Mouse (Mus musculus): Measurements from ENCODE around the gene B230118H07Rik. TPM values are rescaled to one million over a fixed set of nuclear protein-coding genes. Genes with fewer than 3 reads are reported as not detected.

B230118H07Rik gene
- polyA plus RNA-seq, 1 experiment from 2014 or later: 49.4 TPM

GRCm38 (mm10) chr2:101559431-101559830 lies 89.9 kb downstream of the B230118H07Rik start:
- Histone ChIP-seq H3K9me3 (ENCODE audit: control insufficient read depth, low read length) (no peaks in the 10 kb centered on the region), H3K9ac (replicated peaks; ENCODE audit: low read length) (no peak overlapping the region), H3K4me3 (replicated peaks; ENCODE audit: low read depth, low read length) (no peak overlapping the region), H3K27me3 (ENCODE audit: control insufficient read depth, insufficient read depth, low read length) (no peaks in the 10 kb centered on the region), H3K27ac (replicated peaks; ENCODE audit: low read depth, low read length) (no peak overlapping the region), H3K36me3 (ENCODE audit: control insufficient read depth, insufficient read depth, low read length) (no peaks in the 10 kb centered on the region), H3K4me1 (ENCODE audit: control insufficient read depth, insufficient read depth, low read length) (no peaks in the 10 kb centered on the region), H3K4me2 (ENCODE audit: low read length) (no peak overlapping the region)
- DNase-seq: no peak
- WGBS: 91% methylated on average over 3 of the region's 3 CpGs
- ATAC-seq (ENCODE audit: low FRiP score, low TSS enrichment): no peak

GRCm38 (mm10) chr2:101555886-101556285 lies 93.4 kb downstream of the B230118H07Rik start:
- DNase-seq: no peak
- Histone ChIP-seq H3K4me2 (ENCODE audit: low read length) (no peak overlapping the region), H3K36me3 (ENCODE audit: control insufficient read depth, insufficient read depth, low read length) (no peaks in the 10 kb centered on the region), H3K4me1 (ENCODE audit: control insufficient read depth, insufficient read depth, low read length) (no peaks in the 10 kb centered on the region), H3K9ac (replicated peaks; ENCODE audit: low read length) (no peak overlapping the region), H3K27ac (replicated peaks; ENCODE audit: low read depth, low read length) (no peak overlapping the region), H3K9me3 (ENCODE audit: control insufficient read depth, low read length) (no peaks in the 10 kb centered on the region), H3K4me3 (replicated peaks; ENCODE audit: low read depth, low read length) (no peak overlapping the region), H3K27me3 (ENCODE audit: control insufficient read depth, insufficient read depth, low read length) (no peaks in the 10 kb centered on the region)
- no peak for ATAC-seq (ENCODE audit: low FRiP score, low TSS enrichment)
- 98% methylated on average over 1 of the region's 1 CpGs for WGBS

DNA sequence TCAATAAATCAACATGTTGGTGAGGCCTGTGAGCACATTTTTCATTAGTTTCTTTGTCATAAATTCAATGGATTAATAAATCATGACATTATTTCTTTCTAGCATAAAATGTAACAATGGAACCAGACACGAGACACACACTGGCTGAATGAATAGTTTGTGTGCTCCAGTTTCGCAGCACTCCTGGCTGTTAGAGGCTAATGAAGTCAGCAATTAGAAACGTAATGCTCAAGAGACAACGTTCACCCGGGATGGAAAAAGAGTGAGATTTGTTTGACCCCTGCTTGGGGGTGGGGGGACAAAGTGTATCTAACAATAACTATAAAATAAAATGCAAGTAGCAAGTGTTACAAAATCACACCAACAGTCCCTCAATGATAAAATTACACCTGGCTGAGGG lies 95.5 kb downstream of the B230118H07Rik start:
- Histone ChIP-seq H3K4me3 (replicated peaks; ENCODE audit: low read depth, low read length) (no peak overlapping the region), H3K4me2 (ENCODE audit: low read length) (no peak overlapping the region), H3K9me3 (ENCODE audit: control insufficient read depth, low read length) (no peaks in the 10 kb centered on the region), H3K9ac (replicated peaks; ENCODE audit: low read length) (no peak overlapping the region), H3K4me1 (ENCODE audit: control insufficient read depth, insufficient read depth, low read length) (no peaks in the 10 kb centered on the region), H3K27me3 (ENCODE audit: control insufficient read depth, insufficient read depth, low read length) (no peaks in the 10 kb centered on the region), H3K27ac (replicated peaks; ENCODE audit: low read depth, low read length) (no peak overlapping the region), H3K36me3 (ENCODE audit: control insufficient read depth, insufficient read depth, low read length) (no peaks in the 10 kb centered on the region)
- DNase-seq (no peak), ATAC-seq (ENCODE audit: low FRiP score, low TSS enrichment) (no peak)
- 63% methylated on average over 5 of the region's 5 CpGs for WGBS

DNA sequence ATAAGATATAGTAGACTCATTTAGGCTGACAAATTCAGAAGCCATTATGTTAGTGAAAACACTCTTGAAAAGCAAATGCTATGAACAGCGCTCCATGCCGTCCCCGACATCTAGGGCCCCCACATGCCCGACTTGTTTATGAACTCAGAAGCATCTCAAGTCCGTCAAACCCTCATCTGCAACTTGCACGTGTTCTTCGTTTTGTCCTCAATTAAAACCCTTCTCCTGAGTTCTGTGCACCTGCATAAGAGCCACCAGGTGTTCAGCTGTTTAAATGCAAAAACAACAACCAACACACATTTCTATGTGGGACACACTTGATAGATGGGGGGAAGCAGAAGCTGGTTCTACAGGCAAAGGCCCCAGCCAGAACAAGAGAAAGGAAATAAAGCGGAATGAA lies 97.0 kb downstream of the B230118H07Rik start:
- WGBS: 92% methylated on average over 8 of the region's 8 CpGs
- no peaks in the 10 kb centered on the region for H3K9me3 ChIP-seq (ENCODE audit: control insufficient read depth, low read length)
- ATAC-seq (ENCODE audit: low FRiP score, low TSS enrichment): no peak

DNA sequence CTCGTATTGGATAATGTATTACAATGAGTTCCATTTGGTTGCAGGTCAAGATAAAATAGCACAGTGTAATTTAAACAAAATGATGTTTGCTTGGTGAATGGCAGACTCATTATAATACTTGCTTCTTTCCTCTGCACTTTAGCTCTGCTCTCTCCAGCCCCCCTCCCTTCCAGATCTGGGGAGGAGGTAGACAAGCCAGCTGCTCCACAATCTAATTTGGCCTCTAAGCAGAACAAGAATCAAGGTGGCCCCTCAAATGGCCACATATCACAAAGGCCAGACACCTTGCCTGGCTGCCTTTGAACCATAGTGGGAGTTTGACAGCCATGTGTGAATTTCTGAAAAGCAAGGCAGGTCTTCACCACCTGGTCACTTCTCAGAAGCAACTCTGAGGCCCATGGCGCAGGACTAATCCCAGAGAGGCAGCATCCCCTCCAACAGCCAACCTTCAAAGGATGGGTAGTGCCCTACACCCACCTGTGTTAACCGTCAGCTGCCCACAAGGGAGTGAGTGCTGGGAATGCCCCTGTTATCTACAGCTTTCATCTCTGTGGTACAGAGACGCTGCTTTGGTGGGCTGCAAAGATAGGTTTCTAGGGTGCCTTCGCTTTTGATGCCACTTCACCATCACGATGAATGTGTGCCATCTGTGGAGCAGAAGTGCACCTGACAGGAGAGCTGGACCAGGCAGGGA lies 98.2 kb downstream of the B230118H07Rik start:
- H3K27me3 ChIP-seq (ENCODE audit: control insufficient read depth, insufficient read depth, low read length): no peaks in the 10 kb centered on the region
- no peaks in the 10 kb centered on the region for H3K9me3 ChIP-seq (ENCODE audit: control insufficient read depth, low read length)
- DNase-seq (no peak), ATAC-seq (ENCODE audit: low FRiP score, low TSS enrichment) (no peak)
- no peaks in the 10 kb centered on the region for H3K4me1 ChIP-seq (ENCODE audit: control insufficient read depth, insufficient read depth, low read length)
- no peak overlapping the region for H3K4me3 ChIP-seq (replicated peaks; ENCODE audit: low read depth, low read length)
- no peak overlapping the region for H3K9ac ChIP-seq (replicated peaks; ENCODE audit: low read length)
- H3K27ac ChIP-seq (replicated peaks; ENCODE audit: low read depth, low read length): no peak overlapping the region
- WGBS: 90% methylated on average over 6 of the region's 6 CpGs
- no peak overlapping the region for H3K4me2 ChIP-seq (ENCODE audit: low read length)
- no peaks in the 10 kb centered on the region for H3K36me3 ChIP-seq (ENCODE audit: control insufficient read depth, insufficient read depth, low read length)

More for the DNA sequence above, 97.0 kb downstream of the B230118H07Rik start:
- Histone ChIP-seq H3K4me1 (ENCODE audit: control insufficient read depth, insufficient read depth, low read length) (no peaks in the 10 kb centered on the region), H3K9ac (replicated peaks; ENCODE audit: low read length) (no peak overlapping the region), H3K4me3 (replicated peaks; ENCODE audit: low read depth, low read length) (no peak overlapping the region), H3K27me3 (ENCODE audit: control insufficient read depth, insufficient read depth, low read length) (no peaks in the 10 kb centered on the region), H3K27ac (replicated peaks; ENCODE audit: low read depth, low read length) (no peak overlapping the region), H3K4me2 (ENCODE audit: low read length) (no peak overlapping the region), H3K36me3 (ENCODE audit: control insufficient read depth, insufficient read depth, low read length) (no peaks in the 10 kb centered on the region)
- DNase-seq: no peak

DNA sequence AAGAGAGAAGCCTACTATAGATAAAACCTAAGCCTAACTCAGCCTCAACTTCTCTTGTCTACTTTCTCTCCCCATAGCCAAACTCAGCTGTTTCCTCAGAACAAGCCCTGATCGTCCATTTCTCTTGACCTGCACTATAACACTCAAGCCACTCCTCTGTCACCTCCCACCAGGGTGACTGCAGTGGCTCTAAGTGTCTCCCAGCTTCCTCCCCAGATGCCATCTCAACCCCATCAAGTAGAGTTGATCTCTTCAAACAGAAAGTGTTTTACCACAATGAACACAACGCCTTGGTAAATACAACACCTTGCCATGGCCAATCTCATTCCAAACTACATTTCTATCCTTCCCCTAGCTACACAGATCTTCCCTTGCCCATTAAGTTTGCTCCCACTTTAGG lies 99.2 kb downstream of the B230118H07Rik start:
- no peak for ATAC-seq (ENCODE audit: low FRiP score, low TSS enrichment)
- WGBS: 76% methylated on average over 2 of the region's 2 CpGs
- Histone ChIP-seq H3K4me1 (ENCODE audit: control insufficient read depth, insufficient read depth, low read length) (no peaks in the 10 kb centered on the region), H3K9ac (replicated peaks; ENCODE audit: low read length) (no peak overlapping the region), H3K4me2 (ENCODE audit: low read length) (no peak overlapping the region), H3K27me3 (ENCODE audit: control insufficient read depth, insufficient read depth, low read length) (no peaks in the 10 kb centered on the region), H3K36me3 (ENCODE audit: control insufficient read depth, insufficient read depth, low read length) (no peaks in the 10 kb centered on the region), H3K27ac (replicated peaks; ENCODE audit: low read depth, low read length) (no peak overlapping the region), H3K4me3 (replicated peaks; ENCODE audit: low read depth, low read length) (no peak overlapping the region), H3K9me3 (ENCODE audit: control insufficient read depth, low read length) (no peaks in the 10 kb centered on the region)
- DNase-seq: no peak

DNA sequence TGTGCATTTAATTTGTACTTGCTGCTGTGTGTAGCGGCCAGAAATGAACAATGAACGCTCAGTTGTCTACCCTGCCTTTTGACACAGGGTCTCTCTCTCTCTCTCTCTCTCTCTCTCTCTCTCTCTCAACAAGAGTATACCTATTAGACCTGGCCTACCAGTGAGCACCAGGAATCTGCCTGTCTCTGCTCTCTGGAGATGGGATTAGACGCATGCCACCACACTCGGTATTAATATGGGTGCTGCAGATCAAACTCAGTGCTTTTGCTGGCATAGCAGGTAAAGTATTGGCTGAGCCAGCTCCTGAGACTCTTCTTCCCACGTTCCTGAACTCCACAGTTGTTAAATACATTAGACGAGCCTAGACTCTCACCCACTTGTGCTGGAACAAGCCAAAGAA lies 100.5 kb downstream of the B230118H07Rik start:
- ATAC-seq (ENCODE audit: low FRiP score, low TSS enrichment) (no peak), DNase-seq (no peak)
- Histone ChIP-seq H3K9ac (replicated peaks; ENCODE audit: low read length) (no peak overlapping the region), H3K9me3 (ENCODE audit: control insufficient read depth, low read length) (no peaks in the 10 kb centered on the region), H3K27ac (replicated peaks; ENCODE audit: low read depth, low read length) (no peak overlapping the region), H3K36me3 (ENCODE audit: control insufficient read depth, insufficient read depth, low read length) (no peaks in the 10 kb centered on the region), H3K4me1 (ENCODE audit: control insufficient read depth, insufficient read depth, low read length) (no peaks in the 10 kb centered on the region), H3K27me3 (ENCODE audit: control insufficient read depth, insufficient read depth, low read length) (no peaks in the 10 kb centered on the region), H3K4me3 (replicated peaks; ENCODE audit: low read depth, low read length) (no peak overlapping the region), H3K4me2 (ENCODE audit: low read length) (no peak overlapping the region)
- WGBS: 86% methylated on average over 6 of the region's 6 CpGs

- Histone ChIP-seq H3K36me3 (ENCODE audit: control insufficient read depth, insufficient read depth, low read length) (no peaks in the 10 kb centered on the region), H3K9me3 (ENCODE audit: control insufficient read depth, low read length) (no peaks in the 10 kb centered on the region), H3K4me3 (replicated peaks; ENCODE audit: low read depth, low read length) (no peak overlapping the region), H3K4me1 (ENCODE audit: control insufficient read depth, insufficient read depth, low read length) (no peaks in the 10 kb centered on the region), H3K9ac (replicated peaks; ENCODE audit: low read length) (no peak overlapping the region), H3K4me2 (ENCODE audit: low read length) (no peak overlapping the region), H3K27ac (replicated peaks; ENCODE audit: low read depth, low read length) (no peak overlapping the region), H3K27me3 (ENCODE audit: control insufficient read depth, insufficient read depth, low read length) (no peaks in the 10 kb centered on the region)
- DNase-seq (no peak), ATAC-seq (ENCODE audit: low FRiP score, low TSS enrichment) (no peak)
- 85% methylated on average over 2 of the region's 2 CpGs for WGBS
These were observed 103.7 kb downstream of the B230118H07Rik start for GRCm38 (mm10) chr2:101545593-101545992.

DNA sequence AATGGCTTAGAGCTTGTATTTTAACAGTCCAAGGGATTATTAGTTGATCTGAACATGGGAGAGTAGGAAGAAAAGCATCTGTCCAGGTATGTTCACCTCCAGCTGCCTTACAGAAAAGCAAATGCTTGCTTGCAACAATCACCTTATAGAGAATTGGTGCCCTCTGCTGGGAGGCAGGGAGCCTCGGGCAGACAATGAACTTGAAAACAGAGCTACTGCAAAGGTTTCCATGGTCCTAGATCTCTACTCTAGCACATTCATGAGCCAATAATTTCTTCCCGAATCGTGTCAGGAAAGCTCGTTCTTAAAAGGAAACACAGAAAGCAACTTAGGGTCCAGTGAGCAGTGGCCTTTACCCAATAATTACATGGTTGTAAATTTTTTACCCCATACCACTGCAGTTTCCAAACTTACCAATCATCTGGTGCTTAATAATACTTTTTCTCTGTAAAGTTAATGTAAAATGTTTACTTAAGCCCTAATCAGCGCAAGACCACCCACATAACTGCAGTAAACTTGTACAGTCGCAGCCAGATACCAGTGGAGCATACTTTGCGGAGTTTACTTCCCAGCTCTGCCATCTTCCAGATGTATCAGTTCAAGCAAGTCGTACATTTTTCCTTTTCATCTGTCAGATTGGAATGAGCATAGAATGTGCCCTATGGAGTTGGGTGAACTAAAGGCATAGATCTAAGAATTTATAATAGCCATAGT lies 105.5 kb downstream of the B230118H07Rik start:
- Histone ChIP-seq H3K36me3 (ENCODE audit: control insufficient read depth, insufficient read depth, low read length) (no peaks in the 10 kb centered on the region), H3K4me3 (replicated peaks; ENCODE audit: low read depth, low read length) (no peak overlapping the region), H3K9ac (replicated peaks; ENCODE audit: low read length) (no peak overlapping the region), H3K27ac (replicated peaks; ENCODE audit: low read depth, low read length) (no peak overlapping the region), H3K4me1 (ENCODE audit: control insufficient read depth, insufficient read depth, low read length) (no peaks in the 10 kb centered on the region), H3K27me3 (ENCODE audit: control insufficient read depth, insufficient read depth, low read length) (no peaks in the 10 kb centered on the region), H3K9me3 (ENCODE audit: control insufficient read depth, low read length) (no peaks in the 10 kb centered on the region), H3K4me2 (ENCODE audit: low read length) (no peak overlapping the region)
- DNase-seq (peak; percentile 13), ATAC-seq (ENCODE audit: low FRiP score, low TSS enrichment) (no peak)
- WGBS: 82% methylated on average over 8 of the region's 8 CpGs
